Mouse (Mus musculus) liver, embryonic 15.5 days (tissue): ENCODE results near the gene Tirap. TPM values are rescaled to one million over a fixed set of nuclear protein-coding genes. Genes with fewer than 3 reads are reported as not detected.
A peak's percentile ranks its signal among the peaks of the same experiment; 100 is the strongest.

Source experiments
- ATAC-seq: fragments of 200-750 bp; cut with Nextera tagmentation; 2 replicates; pipeline ENCODE4 v1.8.0; 2017; ENCODE audit warnings: moderate number of reproducible peaks, mild to moderate bottlenecking, moderate library complexity; ENCODE audit not compliant: insufficient read depth
- H3K27ac ChIP-seq: fragments of 300-500 bp; sonication (generic); replicated peaks from 2 replicates; pipeline ENCODE4 v1.5.1; 2015; ENCODE audit warnings: mild to moderate bottlenecking, inconsistent platforms
- H3K27me3 ChIP-seq: fragments of 300-500 bp; sonication (generic); 2 replicates; pipeline ENCODE4 v1.6.1; 2015; ENCODE audit warnings: mild to moderate bottlenecking, inconsistent platforms
- H3K36me3 ChIP-seq: fragments of 300-500 bp; sonication (generic); replicated peaks from 2 replicates; pipeline ENCODE4 v1.6.1; 2015; ENCODE audit warnings: moderate library complexity, mild to moderate bottlenecking, inconsistent platforms
- H3K4me1 ChIP-seq: fragments of 300-500 bp; sonication (generic); replicated peaks from 2 replicates; pipeline ENCODE4 v1.6.1; 2015; ENCODE audit warnings: inconsistent platforms
- H3K4me2 ChIP-seq: fragments of 300-500 bp; sonication (generic); 2 replicates; pipeline ENCODE4 v1.6.1; 2015; ENCODE audit warnings: moderate library complexity, mild to moderate bottlenecking, inconsistent platforms
- H3K4me3 ChIP-seq: fragments of 300-500 bp; sonication (generic); replicated peaks from 2 replicates; pipeline ENCODE4 v1.5.1; 2015; ENCODE audit warnings: mild to moderate bottlenecking, inconsistent platforms
- H3K9ac ChIP-seq: fragments of 300-500 bp; sonication (generic); 2 replicates; pipeline ENCODE4 v1.6.1; 2015; ENCODE audit warnings: moderate library complexity, mild to moderate bottlenecking, inconsistent platforms
- H3K9me3 ChIP-seq: fragments of 300-500 bp; sonication (generic); replicated peaks from 2 replicates; pipeline ENCODE4 v1.6.1; 2016; ENCODE audit warnings: inconsistent platforms
- WGBS: fragments of 180-500 bp; shearing (Covaris S2); methylation state at CpG from one replicate; pipeline ENCODE4 v1.1.7; 2015; ENCODE audit warnings: mixed read lengths; ENCODE audit not compliant: insufficient replicate concordance; 5-methylcytosine and 5-hydroxymethylcytosine counted together
- polyA plus RNA-seq: library from polyadenylated mRNA; unstranded; fragments of >200 nt; fragmentation: Nextera tagmentation; extraction: Ambion mirVana; gene quantifications from 2 replicates; pipeline ENCODE4 v1.2.1, GENCODE M21; 2015

The Tirap gene
- polyA plus RNA-seq, 1 experiment from 2014 or later = 9.1 TPM

DNA sequence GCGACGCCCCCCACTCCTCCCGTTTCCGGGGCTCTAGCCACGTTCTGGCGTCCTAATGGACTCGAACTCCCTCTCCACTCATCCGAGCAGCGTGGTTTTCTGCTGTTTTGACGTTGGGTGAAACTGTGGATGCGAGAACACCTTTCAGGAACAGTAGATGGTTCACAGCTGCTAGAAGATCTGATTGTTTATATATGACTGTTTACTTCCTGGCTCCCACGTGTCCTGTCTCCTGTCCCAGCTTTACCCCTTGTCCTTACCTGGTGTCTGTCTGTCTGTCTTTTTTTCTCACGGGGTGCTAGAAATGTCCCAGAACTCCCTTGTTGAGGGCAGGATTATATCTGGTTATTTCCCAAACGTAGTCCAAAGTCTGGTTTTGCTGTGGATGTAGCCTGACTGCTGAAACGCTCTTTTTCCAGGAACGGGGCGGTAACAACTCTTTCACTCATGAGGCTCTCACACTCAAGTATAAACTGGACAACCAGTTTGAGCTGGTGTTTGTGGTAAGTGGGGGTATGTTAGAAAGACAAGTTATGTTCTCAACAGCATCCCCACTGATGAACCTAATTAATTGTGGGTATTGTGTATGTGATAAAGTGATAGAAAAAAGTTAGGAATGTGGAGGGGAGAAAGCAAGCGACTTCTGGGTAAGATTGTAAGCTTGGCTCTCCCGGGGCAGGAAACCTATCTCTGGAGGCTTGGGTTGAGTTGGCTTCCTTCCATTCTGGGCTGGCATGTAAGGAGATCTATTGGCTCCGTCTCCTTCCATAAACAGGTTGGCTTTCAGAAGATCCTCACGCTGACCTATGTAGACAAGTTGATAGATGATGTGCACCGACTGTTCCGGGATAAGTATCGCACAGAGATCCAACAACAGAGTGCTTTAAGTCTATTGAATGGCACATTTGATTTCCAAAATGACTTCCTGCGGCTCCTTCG is 11.8 kb upstream of the Tirap start:
- WGBS = 28% methylated on average over 26 of the region's 26 CpGs
- H3K36me3 ChIP-seq = peaks cover 66% of the 10 kb centered on the region
- no peaks in the 10 kb centered on the region for H3K9me3 ChIP-seq
- H3K4me1 ChIP-seq = peaks cover 26% of the 10 kb centered on the region
- peak overlapping the region; percentile 78 for H3K27ac ChIP-seq
- peak overlapping the region; percentile 81 for H3K9ac ChIP-seq
- no peak for ATAC-seq
- no peaks in the 10 kb centered on the region for H3K27me3 ChIP-seq
- peak overlapping the region; percentile 94 for H3K4me3 ChIP-seq
- peak overlapping the region; percentile 86 for H3K4me2 ChIP-seq

- peak within 1 kb of the TSS; percentile 94 for H3K4me3 ChIP-seq
- H3K27ac ChIP-seq = peak within 1 kb of the TSS; percentile 85
- ATAC-seq = peak; percentile 99
- peak within 1 kb of the TSS; percentile 90 for H3K4me2 ChIP-seq
- H3K27me3 ChIP-seq = no peaks in the 10 kb centered on the region
- peak within 1 kb of the TSS; percentile 82 for H3K9ac ChIP-seq
- WGBS = under 1% methylated on average over 72 of the region's 72 CpGs
- peaks cover 26% of the 10 kb centered on the region for H3K4me1 ChIP-seq
- H3K36me3 ChIP-seq = peaks cover 67% of the 10 kb centered on the region
- no peaks in the 10 kb centered on the region for H3K9me3 ChIP-seq
These were observed 10.7 kb upstream of the Tirap start, which contains the start of gene Foxred1 for GRCm38 (mm10) chr9:35210542-35211474. Gene Foxred1, minus strand, starts transcription at chr9:35211055.

GRCm38 (mm10) chr9:35204421-35204820 is 4.3 kb upstream of the Tirap start:
- WGBS = 83% methylated on average over 2 of the region's 2 CpGs
- Histone ChIP-seq H3K27ac (no peak overlapping the region), H3K9me3 (no peaks in the 10 kb centered on the region), H3K4me1 (peaks cover 38% of the 10 kb centered on the region), H3K4me2 (no peak overlapping the region), H3K4me3 (no peak overlapping the region), H3K9ac (no peak overlapping the region), H3K27me3 (no peaks in the 10 kb centered on the region), H3K36me3 (peaks cover 46% of the 10 kb centered on the region)
- no peak for ATAC-seq

DNA sequence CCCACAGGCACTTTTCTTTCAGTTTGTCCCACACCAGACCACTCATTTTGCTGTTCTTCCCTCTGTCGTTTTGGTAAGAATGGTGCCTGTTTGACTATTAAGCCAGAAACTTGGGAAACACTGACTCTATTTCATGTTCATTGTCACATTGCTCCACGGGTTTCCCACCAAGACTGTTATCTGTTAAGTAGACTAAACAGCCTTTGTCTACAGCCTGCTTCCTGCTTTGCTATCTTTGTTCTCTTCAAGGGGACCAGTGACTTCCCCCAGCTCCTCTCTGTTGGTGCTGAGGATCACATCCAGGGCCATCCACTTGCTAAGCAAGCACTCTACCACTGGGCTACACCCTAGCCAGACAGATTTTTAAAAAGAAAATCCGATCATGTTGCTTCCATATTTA is 3.4 kb upstream of the Tirap start:
- H3K4me2 ChIP-seq = no peak overlapping the region
- H3K36me3 ChIP-seq = peaks cover 42% of the 10 kb centered on the region
- no peak overlapping the region for H3K9ac ChIP-seq
- H3K4me3 ChIP-seq = no peak overlapping the region
- H3K4me1 ChIP-seq = peaks cover 42% of the 10 kb centered on the region
- no peak overlapping the region for H3K27ac ChIP-seq
- 29% methylated on average over 3 of the region's 3 CpGs for WGBS
- H3K9me3 ChIP-seq = no peaks in the 10 kb centered on the region
- ATAC-seq = no peak
- no peaks in the 10 kb centered on the region for H3K27me3 ChIP-seq

DNA sequence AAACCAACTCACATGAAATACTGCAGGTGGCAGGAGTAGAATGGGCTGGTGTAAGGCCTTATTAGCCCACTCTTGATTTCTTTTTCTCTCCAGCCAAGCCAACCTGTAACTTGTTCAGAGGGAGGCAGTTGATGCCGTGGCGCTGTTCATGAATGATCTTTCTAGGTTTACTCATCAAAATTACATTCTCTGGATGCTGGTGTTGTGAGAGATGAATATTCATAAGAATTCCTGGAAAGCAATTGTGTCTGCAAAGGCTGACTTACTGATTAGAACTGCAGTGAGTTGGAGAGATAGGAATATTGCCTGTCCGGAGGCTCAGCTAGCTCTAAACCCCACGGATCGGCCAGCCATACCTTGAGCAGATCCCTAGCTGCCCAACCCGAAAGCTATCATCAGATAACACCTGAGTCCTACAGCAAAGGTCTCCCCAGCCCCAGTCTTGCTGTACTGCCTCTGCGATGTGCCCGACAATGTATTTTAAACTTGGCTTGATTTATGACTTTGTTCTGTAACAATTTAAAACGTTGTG is 504 bp upstream of the Tirap start:
- H3K9ac ChIP-seq = peak overlapping the region; percentile 73
- peak overlapping the region; percentile 74; the same call in 1 of the 2 replicates for H3K27ac ChIP-seq

GRCm38 (mm10) chr9:35198945-35199771 is 933 bp downstream of the Tirap start:
- peak overlapping the region; percentile 74 for H3K27ac ChIP-seq
- H3K4me2 ChIP-seq = peak overlapping the region; percentile 91
- H3K9ac ChIP-seq = peak overlapping the region; percentile 73
- no peaks in the 10 kb centered on the region for H3K9me3 ChIP-seq
- H3K4me1 ChIP-seq = peaks cover 45% of the 10 kb centered on the region
- H3K36me3 ChIP-seq = no peaks in the 10 kb centered on the region
- ATAC-seq = peak; percentile 43
- H3K4me3 ChIP-seq = peak overlapping the region; percentile 73
- 21% methylated on average over 18 of the region's 18 CpGs for WGBS
- no peaks in the 10 kb centered on the region for H3K27me3 ChIP-seq

More for the DNA sequence above, 504 bp upstream of the Tirap start:
- WGBS = 16% methylated on average over 9 of the region's 9 CpGs
- H3K9me3 ChIP-seq = no peaks in the 10 kb centered on the region
- H3K36me3 ChIP-seq = peaks cover 12% of the 10 kb centered on the region
- H3K27me3 ChIP-seq = no peaks in the 10 kb centered on the region
- H3K4me1 ChIP-seq = peaks cover 45% of the 10 kb centered on the region
- H3K4me2 ChIP-seq = peak overlapping the region; percentile 91
- H3K4me3 ChIP-seq = peak overlapping the region; percentile 73
- peak; percentile 44 for ATAC-seq

DNA sequence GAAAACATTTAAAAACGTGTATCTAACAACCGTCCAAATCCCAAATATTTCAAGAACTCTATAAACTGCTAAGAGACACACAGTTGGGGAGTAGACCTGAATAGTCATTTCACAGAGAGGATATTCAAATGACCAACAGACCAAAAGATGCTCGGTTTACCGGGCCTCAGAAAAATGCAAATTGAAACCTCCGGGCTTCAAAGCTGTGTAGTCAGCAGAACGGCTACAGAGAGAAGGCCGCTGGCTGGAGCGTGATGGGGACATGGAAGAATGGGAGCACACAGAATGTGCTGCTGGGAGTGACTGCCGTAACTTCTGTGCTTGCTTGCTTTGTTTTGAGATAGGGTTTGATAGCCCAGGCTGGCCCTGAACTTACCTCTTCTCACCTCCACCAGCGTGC is 1.7 kb downstream of the Tirap start:
- Histone ChIP-seq H3K9ac (no peak overlapping the region), H3K4me1 (peaks cover 40% of the 10 kb centered on the region), H3K27me3 (no peaks in the 10 kb centered on the region), H3K4me3 (peak overlapping the region; percentile 73; the same call in 1 of the 2 replicates), H3K9me3 (no peaks in the 10 kb centered on the region), H3K36me3 (no peaks in the 10 kb centered on the region), H3K27ac (0 out of 2 replicates have a peak overlapping the region, but pooled peaks have one; percentile 74), H3K4me2 (peak overlapping the region; percentile 91)
- 75% methylated on average over 10 of the region's 10 CpGs for WGBS
- no peak for ATAC-seq

- no peaks in the 10 kb centered on the region for H3K36me3 ChIP-seq
- no peak overlapping the region for H3K4me2 ChIP-seq
- H3K4me1 ChIP-seq = peaks cover 35% of the 10 kb centered on the region
- no peak overlapping the region for H3K4me3 ChIP-seq
- H3K27ac ChIP-seq = no peak overlapping the region
- no peak overlapping the region for H3K9ac ChIP-seq
- 77% methylated on average over 3 of the region's 3 CpGs for WGBS
- H3K9me3 ChIP-seq = no peaks in the 10 kb centered on the region
- no peaks in the 10 kb centered on the region for H3K27me3 ChIP-seq
- ATAC-seq = no peak
These were observed 2.5 kb downstream of the Tirap start for GRCm38 (mm10) chr9:35197625-35198024.

DNA sequence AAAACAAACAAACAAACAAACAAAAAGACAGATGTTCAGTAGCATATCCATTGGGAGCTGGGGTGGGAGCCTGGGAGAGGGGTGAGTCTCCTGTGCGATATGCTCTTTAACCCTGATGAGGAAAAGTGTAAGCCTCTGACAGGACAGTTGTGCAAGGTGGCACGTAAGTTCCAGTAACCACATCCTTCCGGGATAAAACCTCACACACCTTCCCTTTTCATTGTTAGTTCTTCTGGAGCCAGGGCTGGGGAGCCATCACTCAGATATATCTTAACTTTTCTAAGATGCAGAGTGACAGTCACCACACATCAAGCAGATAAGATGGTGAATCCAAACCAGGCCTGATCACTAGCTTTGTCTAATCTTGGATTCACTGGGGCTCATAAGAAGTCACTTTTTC is 6.0 kb downstream of the Tirap start:
- no peak overlapping the region for H3K27ac ChIP-seq
- H3K9me3 ChIP-seq = no peaks in the 10 kb centered on the region
- WGBS = 60% methylated on average over 3 of the region's 3 CpGs
- no peaks in the 10 kb centered on the region for H3K27me3 ChIP-seq
- H3K4me2 ChIP-seq = no peak overlapping the region
- ATAC-seq = no peak
- peaks cover 26% of the 10 kb centered on the region for H3K36me3 ChIP-seq
- H3K4me1 ChIP-seq = peaks cover 8% of the 10 kb centered on the region
- no peak overlapping the region for H3K4me3 ChIP-seq
- H3K9ac ChIP-seq = no peak overlapping the region

DNA sequence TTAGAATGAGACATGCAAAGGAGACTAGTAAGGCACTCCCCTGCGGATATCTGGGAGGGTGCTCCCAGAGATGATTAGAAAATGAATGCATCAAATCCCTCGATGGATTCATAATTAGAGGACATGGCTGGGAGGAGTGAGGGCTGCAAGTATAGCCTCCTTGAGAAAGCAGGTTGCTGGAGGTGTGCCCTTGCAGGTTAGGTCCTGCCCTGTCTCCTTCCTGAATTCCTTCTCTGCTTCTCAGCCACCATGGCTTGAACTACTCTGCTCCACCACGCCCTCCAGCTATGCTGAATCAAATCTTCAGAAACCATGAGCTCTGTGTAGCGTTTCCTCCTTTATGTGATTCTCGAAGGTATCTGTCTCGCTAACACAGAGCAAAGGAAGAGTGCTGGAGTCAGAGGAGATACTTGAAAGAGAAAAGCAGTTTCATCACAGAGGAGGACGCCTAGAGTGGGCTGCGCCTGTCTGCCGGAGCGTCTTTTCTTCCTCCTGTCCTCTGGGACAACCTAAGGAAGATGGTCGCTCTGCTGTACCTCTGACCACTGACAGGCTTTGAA is 7.0 kb downstream of the Tirap start:
- Histone ChIP-seq H3K4me3 (no peak overlapping the region), H3K27ac (no peak overlapping the region), H3K9me3 (no peaks in the 10 kb centered on the region), H3K4me2 (no peak overlapping the region), H3K4me1 (no peaks in the 10 kb centered on the region), H3K9ac (no peak overlapping the region), H3K36me3 (peaks cover 33% of the 10 kb centered on the region), H3K27me3 (no peaks in the 10 kb centered on the region)
- 76% methylated on average over 11 of the region's 11 CpGs for WGBS
- ATAC-seq = no peak
